Mouse (Mus musculus): Measurements from ENCODE around the gene Upk3bl.
"Not testable (repeated sequence)": the region's sequence is repeated elsewhere in the genome, so short reads cannot be mapped to it uniquely, and the experiment has no call there.

Gene Upk3bl

GRCm38 (mm10) chr5:136088821-136089575, 34.7 kb downstream of the Upk3bl start:
- no peak for DNase-seq (ENCODE audit: low spot score)

- DNase-seq (ENCODE audit: low spot score): no peak
Observed at GRCm38 (mm10) chr5:136091927-136092326, 37.6 kb downstream of the Upk3bl start.

GRCm38 (mm10) chr5:136094249-136095010, 40.1 kb downstream of the Upk3bl start:
- no peak for DNase-seq (ENCODE audit: low spot score)

GRCm38 (mm10) chr5:136095089-136095488, 40.8 kb downstream of the Upk3bl start:
- DNase-seq (ENCODE audit: low spot score): no peak

- no peak for DNase-seq (ENCODE audit: low spot score)
Observed at GRCm38 (mm10) chr5:136098536-136098935, 44.2 kb downstream of the Upk3bl start.

GRCm38 (mm10) chr5:136102099-136102820, 48.0 kb downstream of the Upk3bl start:
- DNase-seq (ENCODE audit: low spot score): peak; percentile 91

- DNase-seq (ENCODE audit: low spot score): peak; percentile 66
Observed at GRCm38 (mm10) chr5:136104511-136104910, 50.2 kb downstream of the Upk3bl start.

GRCm38 (mm10) chr5:136108486-136108885, 54.2 kb downstream of the Upk3bl start:
- DNase-seq (ENCODE audit: low spot score): no peak

GRCm38 (mm10) chr5:136109042-136109441, 54.8 kb downstream of the Upk3bl start:
- no peak for DNase-seq (ENCODE audit: low spot score)

- DNase-seq (ENCODE audit: low spot score): not testable (repeated sequence)
Observed at GRCm38 (mm10) chr5:136113546-136113945, 59.3 kb downstream of the Upk3bl start.

Data from retina, embryonic 14.5 days (tissue).